Mouse (Mus musculus): ENCODE measurements around the gene Eng. TPM values are rescaled to one million over a fixed set of nuclear protein-coding genes. Genes with fewer than 3 reads are reported as not detected.

Gene Eng
- polyA plus RNA-seq, 1 experiment from 2014 or later: 20.6 TPM

- no peaks in the 10 kb centered on the region for H3K27me3 ChIP-seq
- H3K9me3 ChIP-seq (replicated peaks): no peaks in the 10 kb centered on the region
- H3K4me3 ChIP-seq (replicated peaks): no peak overlapping the region
- peaks cover 8% of the 10 kb centered on the region for H3K36me3 ChIP-seq
- H3K27ac ChIP-seq: no peak overlapping the region
- H3K9ac ChIP-seq: no peak overlapping the region
- WGBS (ENCODE audit: insufficient replicate concordance): 57% methylated on average over 5 of the region's 5 CpGs
- ATAC-seq (ENCODE audit: low read depth): no peak
- H3K4me2 ChIP-seq: no peak overlapping the region
- H3K4me1 ChIP-seq (replicated peaks): peaks cover 53% of the 10 kb centered on the region
- no peak for DNase-seq
Measured at GRCm38 (mm10) chr2:32624111-32624748, 22.2 kb upstream of the Eng start.

- H3K4me1 ChIP-seq (replicated peaks): peaks cover 43% of the 10 kb centered on the region
- ATAC-seq (ENCODE audit: low read depth) (no peak), DNase-seq (no peak)
- H3K9me3 ChIP-seq (replicated peaks): no peaks in the 10 kb centered on the region
- H3K27ac ChIP-seq: no peak overlapping the region
- peak overlapping the region; percentile 52 for H3K4me2 ChIP-seq
- H3K9ac ChIP-seq: peak overlapping the region; percentile 52
- 4% methylated on average over 13 of the region's 13 CpGs for WGBS (ENCODE audit: insufficient replicate concordance)
- H3K4me3 ChIP-seq (replicated peaks): peak overlapping the region; percentile 25; the same call in 1 of the 2 replicates
- no peaks in the 10 kb centered on the region for H3K36me3 ChIP-seq
- no peaks in the 10 kb centered on the region for H3K27me3 ChIP-seq
Measured at GRCm38 (mm10) chr2:32625212-32625872, 21.1 kb upstream of the Eng start.

GRCm38 (mm10) chr2:32625873-32626694 is 20.3 kb upstream of the Eng start:
- H3K4me2 ChIP-seq: peak overlapping the region; percentile 52
- no peak for DNase-seq
- H3K9ac ChIP-seq: no peak overlapping the region
- H3K4me3 ChIP-seq (replicated peaks): no peak overlapping the region
- no peaks in the 10 kb centered on the region for H3K36me3 ChIP-seq
- H3K27ac ChIP-seq: no peak overlapping the region
- WGBS (ENCODE audit: insufficient replicate concordance): 67% methylated on average over 5 of the region's 5 CpGs
- H3K9me3 ChIP-seq (replicated peaks): no peaks in the 10 kb centered on the region
- peaks cover 36% of the 10 kb centered on the region for H3K4me1 ChIP-seq (replicated peaks)
- H3K27me3 ChIP-seq: no peaks in the 10 kb centered on the region
- ATAC-seq (ENCODE audit: low read depth): no peak

- 79% methylated on average over 20 of the region's 20 CpGs for WGBS (ENCODE audit: insufficient replicate concordance)
- no peaks in the 10 kb centered on the region for H3K9me3 ChIP-seq (replicated peaks)
- H3K4me2 ChIP-seq: no peak overlapping the region
- no peak overlapping the region for H3K27ac ChIP-seq
- H3K4me1 ChIP-seq (replicated peaks): peaks cover 26% of the 10 kb centered on the region
- no peak overlapping the region for H3K9ac ChIP-seq
- H3K27me3 ChIP-seq: no peaks in the 10 kb centered on the region
- H3K4me3 ChIP-seq (replicated peaks): no peak overlapping the region
- ATAC-seq (ENCODE audit: low read depth): no peak
- DNase-seq: no peak
- H3K36me3 ChIP-seq: no peaks in the 10 kb centered on the region
Measured at GRCm38 (mm10) chr2:32627266-32628043, 18.9 kb upstream of the Eng start.

- DNase-seq: no peak
- WGBS (ENCODE audit: insufficient replicate concordance): 59% methylated on average over 4 of the region's 4 CpGs
- no peak overlapping the region for H3K4me2 ChIP-seq
- no peaks in the 10 kb centered on the region for H3K36me3 ChIP-seq
- H3K9ac ChIP-seq: no peak overlapping the region
- no peak overlapping the region for H3K27ac ChIP-seq
- no peak overlapping the region for H3K4me3 ChIP-seq (replicated peaks)
- H3K9me3 ChIP-seq (replicated peaks): no peaks in the 10 kb centered on the region
- no peaks in the 10 kb centered on the region for H3K27me3 ChIP-seq
- ATAC-seq (ENCODE audit: low read depth): no peak
- peaks cover 26% of the 10 kb centered on the region for H3K4me1 ChIP-seq (replicated peaks)
Measured at GRCm38 (mm10) chr2:32628044-32628550, 18.3 kb upstream of the Eng start.

GRCm38 (mm10) chr2:32628729-32629128 is 17.7 kb upstream of the Eng start:
- H3K4me1 ChIP-seq (replicated peaks): peaks cover 26% of the 10 kb centered on the region
- DNase-seq (no peak), ATAC-seq (ENCODE audit: low read depth) (no peak)
- no peak overlapping the region for H3K4me3 ChIP-seq (replicated peaks)
- no peaks in the 10 kb centered on the region for H3K27me3 ChIP-seq
- H3K9me3 ChIP-seq (replicated peaks): no peaks in the 10 kb centered on the region
- no peak overlapping the region for H3K9ac ChIP-seq
- 71% methylated on average over 5 of the region's 5 CpGs for WGBS (ENCODE audit: insufficient replicate concordance)
- no peak overlapping the region for H3K4me2 ChIP-seq
- H3K36me3 ChIP-seq: no peaks in the 10 kb centered on the region
- no peak overlapping the region for H3K27ac ChIP-seq

- no peak for ATAC-seq (ENCODE audit: low read depth)
- no peak for DNase-seq
- Histone ChIP-seq H3K27ac (no peak overlapping the region), H3K4me1 (replicated peaks) (peaks cover 23% of the 10 kb centered on the region), H3K4me2 (no peak overlapping the region), H3K4me3 (replicated peaks) (no peak overlapping the region), H3K9me3 (replicated peaks) (no peaks in the 10 kb centered on the region), H3K36me3 (no peaks in the 10 kb centered on the region), H3K27me3 (no peaks in the 10 kb centered on the region), H3K9ac (no peak overlapping the region)
- WGBS (ENCODE audit: insufficient replicate concordance): 50% methylated on average over 9 of the region's 9 CpGs
Measured at GRCm38 (mm10) chr2:32629276-32629976, 17.0 kb upstream of the Eng start.

GRCm38 (mm10) chr2:32630036-32630435 is 16.4 kb upstream of the Eng start:
- H3K4me1 ChIP-seq (replicated peaks): peaks cover 17% of the 10 kb centered on the region
- H3K9ac ChIP-seq: no peak overlapping the region
- DNase-seq (no peak), ATAC-seq (ENCODE audit: low read depth) (no peak)
- no peak overlapping the region for H3K27ac ChIP-seq
- WGBS (ENCODE audit: insufficient replicate concordance): 71% methylated on average over 8 of the region's 9 CpGs
- no peak overlapping the region for H3K4me2 ChIP-seq
- no peaks in the 10 kb centered on the region for H3K36me3 ChIP-seq
- no peak overlapping the region for H3K4me3 ChIP-seq (replicated peaks)
- H3K27me3 ChIP-seq: no peaks in the 10 kb centered on the region
- H3K9me3 ChIP-seq (replicated peaks): no peaks in the 10 kb centered on the region

- Histone ChIP-seq H3K27ac (no peak overlapping the region), H3K4me3 (replicated peaks) (no peak overlapping the region), H3K4me2 (no peak overlapping the region), H3K9ac (no peak overlapping the region), H3K36me3 (no peaks in the 10 kb centered on the region), H3K4me1 (replicated peaks) (peaks cover 7% of the 10 kb centered on the region), H3K9me3 (replicated peaks) (no peaks in the 10 kb centered on the region), H3K27me3 (no peaks in the 10 kb centered on the region)
- WGBS (ENCODE audit: insufficient replicate concordance): 77% methylated on average over 10 of the region's 10 CpGs
- ATAC-seq (ENCODE audit: low read depth) (no peak), DNase-seq (no peak)
Measured at GRCm38 (mm10) chr2:32631046-32631445, 15.3 kb upstream of the Eng start.

GRCm38 (mm10) chr2:32631737-32632394 is 14.5 kb upstream of the Eng start:
- ATAC-seq (ENCODE audit: low read depth): peak; percentile 48; the same call in 1 of the 2 replicates
- H3K9me3 ChIP-seq (replicated peaks): no peaks in the 10 kb centered on the region
- peak; percentile 70 for DNase-seq
- no peak overlapping the region for H3K9ac ChIP-seq
- no peak overlapping the region for H3K4me3 ChIP-seq (replicated peaks)
- H3K4me2 ChIP-seq: no peak overlapping the region
- WGBS (ENCODE audit: insufficient replicate concordance): 44% methylated on average over 7 of the region's 7 CpGs
- H3K4me1 ChIP-seq (replicated peaks): peaks cover 8% of the 10 kb centered on the region; the same call in 1 of the 2 replicates
- H3K27ac ChIP-seq: peak overlapping the region; percentile 35; the same call in 1 of the 2 replicates
- no peaks in the 10 kb centered on the region for H3K36me3 ChIP-seq
- H3K27me3 ChIP-seq: no peaks in the 10 kb centered on the region

Data from liver, embryonic 13.5 days (tissue).